Mouse (Mus musculus) small intestine, adult 10 weeks (tissue): ENCODE data around the gene 5730596B20Rik. TPM values are rescaled to one million over a fixed set of nuclear protein-coding genes. Genes with fewer than 3 reads are reported as not detected.

Source experiments
- polyA plus RNA-seq: library from polyadenylated mRNA; stranded (reverse); fragments of 350-450 nt; fragmentation: Illumina TruSeq; extraction: RNeasy Lipid Tissue Mini Kit (QIAGEN cat#74804); gene quantifications from one replicate; pipeline ENCODE4 v1.2.3, GENCODE M21; 2014; ENCODE audit warnings: low replicate concordance

Gene 5730596B20Rik
- polyA plus RNA-seq: 0.19 TPM

GRCm38 (mm10) chr6:52177061-52177735, at the start of gene 5730596B20Rik:
Gene 5730596B20Rik, plus strand, starts transcription at chr6:52177498.

GRCm38 (mm10) chr6:52158276-52159051, 18.8 kb upstream of the 5730596B20Rik start, which contains the start of gene Hoxa1:
Gene Hoxa1, minus strand, starts transcription at chr6:52158317.

GRCm38 (mm10) chr6:52164626-52165440, 12.5 kb upstream of the 5730596B20Rik start, which contains the start of gene Hoxa2:
Gene Hoxa2, minus strand, starts transcription at chr6:52164831.

GRCm38 (mm10) chr6:52190906-52191810, 13.9 kb downstream of the 5730596B20Rik start, which contains the start of gene Hoxa4:
Gene Hoxa4, minus strand, starts transcription at chr6:52191753.

GRCm38 (mm10) chr6:52204050-52204752, 26.9 kb downstream of the 5730596B20Rik start, which contains the start of gene Hoxa5:
Gene Hoxa5, minus strand, starts transcription at chr6:52204587.

GRCm38 (mm10) chr6:52208072-52208867, 31.0 kb downstream of the 5730596B20Rik start, which contains the start of gene Hoxa6:
Gene Hoxa6, minus strand, starts transcription at chr6:52208722.

GRCm38 (mm10) chr6:52213119-52213986, 36.1 kb downstream of the 5730596B20Rik start, which contains the start of the genes Hoxa3 and Gm28308:
Gene Hoxa3, minus strand, starts transcription at chr6:52213336.
Gene Gm28308, minus strand, starts transcription at chr6:52213339.

GRCm38 (mm10) chr6:52221337-52221992, 44.2 kb downstream of the 5730596B20Rik start, which contains the start of gene Hoxa7:
Gene Hoxa7, minus strand, starts transcription at chr6:52221854.

Other genes with a start within 250 kb of the 5730596B20Rik start
- gene Skap2, start 164.9 kb upstream of the 5730596B20Rik start, polyA plus RNA-seq: 82.4 TPM
- gene Hoxa1, start 19.2 kb upstream of the 5730596B20Rik start, polyA plus RNA-seq: 0.56 TPM
- gene Hoxa2, start 12.7 kb upstream of the 5730596B20Rik start, polyA plus RNA-seq: 2.6 TPM
- gene Hoxa4, start 14.3 kb downstream of the 5730596B20Rik start, polyA plus RNA-seq: 3.0 TPM
- 6.5 TPM for gene Hoxa5, start 27.1 kb downstream of the 5730596B20Rik start, polyA plus RNA-seq
- gene Hoxa6, start 31.2 kb downstream of the 5730596B20Rik start, polyA plus RNA-seq: not detected
- gene Hoxa3, start 35.8 kb downstream of the 5730596B20Rik start, polyA plus RNA-seq: 5.9 TPM
- not detected for gene Gm28308, start 35.8 kb downstream of the 5730596B20Rik start, polyA plus RNA-seq
- gene Hoxa7, start 44.4 kb downstream of the 5730596B20Rik start, polyA plus RNA-seq: 0.48 TPM
- 0.59 TPM for gene Hoxa9, start 53.6 kb downstream of the 5730596B20Rik start, polyA plus RNA-seq
- not detected for gene Hoxa10, start 63.4 kb downstream of the 5730596B20Rik start, polyA plus RNA-seq
- gene Hoxa11, start 68.3 kb downstream of the 5730596B20Rik start, polyA plus RNA-seq: not detected
- not detected for gene Hoxa13, start 83.4 kb downstream of the 5730596B20Rik start, polyA plus RNA-seq
- gene Evx1, start 136.0 kb downstream of the 5730596B20Rik start, polyA plus RNA-seq: not detected